Mouse (Mus musculus) kidney, adult 8-10 months (tissue): ENCODE measurements at regions not wholly inside any gene's neighbourhood (a gene's known extent, or its start where the extent isn't known, plus 50 kb on each side); places are given as distances from the start of the nearest gene placed in this dataset.

ENCODE experiments used
- DNase-seq, 2 experiments: peaks; one replicate each; pipeline ENCODE4 v3.0.0; 2022

- no peak for DNase-seq
Observed at GRCm38 (mm10) chr10:111558675-111559340, 52.7 kb downstream of the Phlda1 start.

- DNase-seq, result no peak
Observed at GRCm38 (mm10) chr10:111559341-111560246, 53.5 kb downstream of the Phlda1 start.

- no peak for DNase-seq
Observed at GRCm38 (mm10) chr10:111562628-111563027, 56.5 kb downstream of the Phlda1 start.

- DNase-seq, result peak; percentile 54 to 63
Observed at GRCm38 (mm10) chr10:111566873-111567381, 60.8 kb downstream of the Phlda1 start.

DNA sequence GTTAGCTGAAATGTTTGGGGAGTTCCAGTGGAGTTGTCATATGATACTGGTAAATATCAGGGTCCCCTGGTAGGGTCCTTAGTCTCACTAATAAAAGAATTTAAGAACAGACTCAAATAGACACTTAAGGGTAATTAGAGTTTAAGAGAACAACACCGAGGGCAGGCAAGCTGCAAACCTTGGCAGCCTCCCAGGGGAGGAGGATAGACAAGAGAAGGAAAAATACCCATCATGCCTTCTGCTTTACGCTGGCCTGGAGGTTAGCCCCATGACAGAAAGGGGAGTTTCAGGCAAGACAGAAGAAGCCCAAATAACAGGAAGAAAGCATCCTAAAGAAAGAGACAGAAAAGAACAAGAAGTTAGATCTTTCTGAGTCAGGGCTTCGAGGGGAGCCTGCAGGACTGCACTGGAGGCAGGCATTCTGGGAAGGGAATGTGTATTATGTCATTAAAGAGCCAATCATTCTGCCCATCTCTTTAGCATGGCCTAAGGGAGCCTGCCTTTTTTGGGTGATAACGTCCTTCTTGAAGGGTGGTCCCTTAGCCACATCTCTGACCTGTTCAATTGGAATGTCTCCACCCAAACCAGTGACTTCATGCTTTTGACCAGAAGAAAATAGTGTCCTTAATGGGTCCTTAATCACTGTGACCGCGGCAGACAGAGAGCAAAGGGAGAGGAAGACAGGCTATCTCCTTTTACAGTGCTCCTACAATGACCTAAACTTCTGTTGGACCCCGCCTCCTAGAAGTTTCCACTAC, 64.6 kb downstream of the Phlda1 start:
- no peak for DNase-seq

DNA sequence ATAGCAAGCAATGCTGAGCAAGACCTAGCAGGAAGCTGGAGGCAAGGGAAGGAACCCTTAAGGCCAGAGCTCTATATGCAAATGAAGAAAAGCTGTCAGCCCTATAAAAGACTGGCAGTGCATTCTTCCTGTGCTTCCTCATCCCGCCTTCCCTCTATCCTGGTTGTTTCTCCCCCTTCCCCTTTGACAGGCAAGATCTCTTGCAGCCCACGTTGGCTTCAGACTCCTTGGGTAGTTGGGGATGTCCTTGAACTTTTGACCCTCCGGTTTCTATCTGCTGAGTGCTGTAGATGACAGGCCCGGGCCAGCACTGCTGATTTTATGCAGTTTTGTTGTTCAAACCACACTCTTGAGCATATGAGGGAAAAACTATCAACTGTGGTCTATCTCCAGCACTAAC, 68.1 kb downstream of the Phlda1 start:
- DNase-seq, result no peak

DNA sequence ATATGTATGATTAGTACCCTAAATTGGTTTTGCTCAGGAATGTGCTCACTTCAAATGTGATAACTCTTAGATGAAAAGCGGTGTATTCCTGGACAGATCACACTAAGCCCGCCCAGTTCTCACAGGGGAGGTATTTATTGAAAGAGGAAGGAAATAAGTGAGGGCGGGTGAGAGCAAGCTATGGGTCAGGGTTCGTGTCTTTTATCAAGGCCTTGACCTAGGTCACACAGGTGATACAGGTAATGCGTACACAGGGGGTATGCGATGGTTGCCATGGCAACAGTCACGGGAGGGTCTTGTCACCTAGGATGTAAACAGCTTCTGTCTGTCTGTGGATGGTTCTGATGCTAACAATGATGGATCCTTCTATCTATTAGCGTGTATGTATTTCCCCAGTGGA, 68.7 kb downstream of the Phlda1 start:
- DNase-seq, result no peak

- DNase-seq, result no peak
Observed at GRCm38 (mm10) chr10:111575256-111575655, 69.2 kb downstream of the Phlda1 start.

GRCm38 (mm10) chr10:111575926-111576325, 69.8 kb downstream of the Phlda1 start:
- DNase-seq, result no peak

DNA sequence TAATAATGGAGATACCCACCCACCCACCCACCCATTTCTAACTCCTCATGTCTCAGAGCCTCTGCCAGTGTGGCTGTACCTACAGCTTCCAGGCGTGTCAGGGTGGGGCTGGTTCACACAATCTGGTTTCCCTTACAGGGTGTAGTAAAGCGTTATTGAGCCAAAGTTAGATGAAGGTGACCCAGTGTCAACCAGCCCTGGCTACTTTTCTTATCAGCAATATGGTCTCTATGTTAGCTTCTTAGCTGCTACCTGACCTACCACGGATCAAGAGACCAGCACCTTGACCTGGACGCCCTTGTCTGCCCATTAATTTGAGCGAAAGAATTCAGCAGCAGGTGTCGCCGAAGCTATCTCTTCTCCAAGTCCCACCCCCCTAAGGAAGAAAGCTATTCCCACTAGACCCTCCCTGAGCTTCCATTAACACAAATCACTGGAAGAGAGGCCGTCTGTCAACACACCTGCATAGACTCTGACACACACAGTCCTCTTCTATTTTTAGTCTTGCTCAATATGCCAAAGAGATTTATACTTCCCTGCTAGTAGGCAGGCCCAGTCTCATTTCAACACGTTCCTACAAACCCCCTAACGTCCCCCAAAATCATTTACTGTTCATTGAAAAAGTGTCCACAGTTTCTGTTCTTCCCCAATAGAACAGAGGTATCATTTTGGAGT, 70.4 kb downstream of the Phlda1 start:
- no peak for DNase-seq

DNA sequence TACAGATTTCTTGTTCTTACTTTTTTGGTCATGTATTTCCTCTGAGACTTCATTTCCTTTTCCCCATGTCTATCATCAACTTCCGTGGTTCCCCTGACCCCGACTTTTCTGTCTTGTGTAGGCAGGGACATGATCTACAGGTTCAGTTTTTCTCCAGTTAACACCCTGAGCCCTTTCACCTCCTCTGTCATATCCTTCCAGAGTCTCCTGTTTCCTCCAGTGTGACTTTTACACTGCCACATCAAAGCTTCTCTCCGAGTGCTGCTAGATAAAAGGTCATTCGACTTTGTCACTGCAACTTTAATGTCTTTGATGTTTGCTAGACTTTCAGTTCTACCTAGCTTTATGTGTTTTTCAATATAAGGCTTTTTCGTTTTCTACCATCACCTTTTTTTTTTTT, 72.5 kb downstream of the Phlda1 start:
- DNase-seq, result no peak

- no peak for DNase-seq
Observed at GRCm38 (mm10) chr10:111579481-111579880, 73.4 kb downstream of the Phlda1 start.

GRCm38 (mm10) chr10:111580401-111581100, 74.5 kb downstream of the Phlda1 start:
- peak; percentile 67 to 69 for DNase-seq

- DNase-seq, result no peak
Observed at GRCm38 (mm10) chr10:111581847-111582246, 75.8 kb downstream of the Phlda1 start.

DNA sequence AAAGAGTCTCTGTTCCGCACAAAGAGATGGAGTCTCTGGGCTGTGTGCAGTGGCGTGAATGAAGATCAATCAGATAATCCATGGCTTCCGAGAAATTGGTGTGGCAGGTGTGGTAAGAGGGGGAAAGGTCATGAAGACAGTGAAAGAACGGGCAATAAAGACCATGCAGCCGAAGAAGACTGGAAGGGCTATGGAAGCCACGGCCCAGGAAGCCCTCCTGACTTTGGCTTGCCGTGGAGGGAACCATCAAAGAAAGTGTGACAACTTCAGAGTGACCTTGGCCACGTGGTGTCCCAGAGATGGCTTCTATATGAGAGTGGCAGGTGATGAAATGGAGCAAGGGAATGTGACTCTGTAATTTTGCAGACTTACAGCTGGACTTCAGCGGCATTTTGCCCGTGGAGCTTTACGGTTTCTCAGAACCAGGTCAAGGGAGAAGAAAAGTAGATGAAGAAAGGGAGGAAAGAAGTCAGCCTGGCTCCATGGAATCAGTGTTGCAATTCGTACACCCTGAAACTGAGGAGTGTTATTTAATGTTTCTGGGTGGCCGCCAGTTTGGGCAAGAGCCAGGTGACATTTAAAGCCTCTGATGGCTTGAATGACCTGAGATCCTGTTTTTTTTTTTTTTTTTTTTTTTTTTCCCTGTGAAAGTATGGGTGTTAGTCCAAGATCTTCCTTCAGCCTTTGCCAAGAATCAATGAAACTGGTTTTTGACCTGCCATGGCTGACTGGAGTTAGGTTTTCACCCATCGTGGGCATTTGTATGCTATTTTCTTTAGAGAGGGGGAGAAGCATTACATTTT, 76.4 kb downstream of the Phlda1 start:
- DNase-seq, result peak; percentile 56 to 70

GRCm38 (mm10) chr10:111583124-111583743, 77.1 kb downstream of the Phlda1 start:
- DNase-seq, result no peak

DNA sequence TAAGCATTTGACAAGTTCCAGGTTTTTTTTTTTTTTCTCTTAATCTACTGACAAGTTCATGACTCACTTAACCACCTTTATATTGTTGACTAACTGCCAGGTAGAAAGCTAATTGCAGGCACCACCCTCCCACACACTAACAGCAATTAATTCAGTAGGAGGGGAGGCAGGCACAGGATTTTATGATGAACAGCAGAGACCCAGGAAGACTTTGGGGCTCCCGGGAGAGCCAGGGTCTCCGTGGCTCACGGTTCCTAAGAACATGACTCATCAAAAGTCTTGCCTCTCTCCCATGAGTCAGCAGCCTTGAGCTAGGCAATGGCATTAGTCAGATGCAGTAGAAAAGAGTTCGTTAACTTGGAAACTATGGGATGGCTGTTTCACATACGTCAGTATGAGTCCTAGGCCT, 77.7 kb downstream of the Phlda1 start:
- no peak for DNase-seq

- DNase-seq, result no peak
Observed at GRCm38 (mm10) chr10:111587891-111588611, 82.0 kb downstream of the Phlda1 start.

- DNase-seq, result no peak
Observed at GRCm38 (mm10) chr10:111589186-111589585, 83.1 kb downstream of the Phlda1 start.
